Mouse (Mus musculus): Measurements from ENCODE around the gene Scnm1. TPM values are rescaled to one million over a fixed set of nuclear protein-coding genes. Genes with fewer than 3 reads are reported as not detected.

Gene Scnm1
- polyA plus RNA-seq (2016; fragmentation: Nextera tagmentation; extraction: Ambion mirVana): 79.2 and 94.1 TPM in 2 replicates

DNA sequence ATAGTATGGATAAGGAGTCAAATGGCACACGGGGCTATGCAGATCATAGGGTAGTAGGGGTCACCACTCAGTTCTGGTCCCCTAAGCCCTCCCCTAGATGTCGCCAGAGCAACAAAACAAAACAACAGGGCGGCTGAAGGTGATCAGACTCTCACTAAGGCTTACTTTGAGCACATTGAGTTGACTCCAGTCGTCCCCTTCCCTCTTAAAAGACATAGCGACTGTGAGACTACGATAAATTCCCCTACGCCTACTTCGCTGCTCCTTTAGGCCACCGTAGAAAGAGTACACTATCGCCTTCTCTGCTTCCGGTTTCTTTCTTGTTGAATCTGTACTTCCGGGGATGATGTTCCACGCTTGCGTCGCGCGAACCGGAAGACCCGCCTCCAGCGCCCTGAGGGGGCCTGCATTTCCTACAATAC, at the start of gene Scnm1, which contains the start of gene Lysmd1:
Gene Scnm1 (minus strand): TSS at position 332 of the 422 bp plus-strand sequence.
Gene Lysmd1 (plus strand): TSS at position 409 of the 422 bp plus-strand sequence.
- peak; percentile 90 for DNase-seq (ENCODE audit: low spot score)
- peaks cover 41% of the 10 kb centered on the region for H3K36me3 ChIP-seq
- no peaks in the 10 kb centered on the region for H3K27me3 ChIP-seq (ENCODE audit: insufficient read depth, poor library complexity, severe bottlenecking)
- peak within 1 kb of the TSS; percentile 68 for H3K4me3 ChIP-seq
- H3K9me3 ChIP-seq: no peaks in the 10 kb centered on the region
- under 1% methylated on average over 20 of the region's 20 CpGs for WGBS
- peak within 1 kb of the TSS; percentile 91 for H3K27ac ChIP-seq
- H3K4me1 ChIP-seq (replicated peaks): peaks cover 23% of the 10 kb centered on the region

DNA sequence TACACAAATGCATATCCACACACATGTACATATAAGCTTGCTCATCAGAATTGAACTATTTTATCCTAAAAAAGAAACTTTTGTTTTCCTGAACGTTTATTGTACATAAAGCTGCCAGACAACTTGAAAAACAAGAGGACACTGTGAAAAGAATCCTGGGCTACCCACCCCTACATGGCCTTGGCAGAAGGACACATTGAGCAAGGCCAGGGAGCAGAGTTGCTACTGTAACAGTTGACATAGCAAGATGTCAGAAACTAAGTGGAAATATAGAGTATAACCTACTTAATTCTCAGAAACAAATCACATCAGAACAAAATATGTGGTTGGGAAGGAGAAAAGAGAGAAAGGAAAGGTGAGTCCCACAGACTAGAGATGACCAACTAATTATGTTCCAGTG, 48.0 kb upstream of the Scnm1 start:
- Histone ChIP-seq H3K4me3 (no peak overlapping the region), H3K27ac (no peak overlapping the region), H3K36me3 (peaks cover 53% of the 10 kb centered on the region), H3K27me3 (ENCODE audit: insufficient read depth, poor library complexity, severe bottlenecking) (no peaks in the 10 kb centered on the region), H3K9me3 (no peaks in the 10 kb centered on the region), H3K4me1 (replicated peaks) (no peaks in the 10 kb centered on the region)
- DNase-seq (ENCODE audit: low spot score): no peak
- 80% methylated on average over 1 of the region's 1 CpGs for WGBS

DNA sequence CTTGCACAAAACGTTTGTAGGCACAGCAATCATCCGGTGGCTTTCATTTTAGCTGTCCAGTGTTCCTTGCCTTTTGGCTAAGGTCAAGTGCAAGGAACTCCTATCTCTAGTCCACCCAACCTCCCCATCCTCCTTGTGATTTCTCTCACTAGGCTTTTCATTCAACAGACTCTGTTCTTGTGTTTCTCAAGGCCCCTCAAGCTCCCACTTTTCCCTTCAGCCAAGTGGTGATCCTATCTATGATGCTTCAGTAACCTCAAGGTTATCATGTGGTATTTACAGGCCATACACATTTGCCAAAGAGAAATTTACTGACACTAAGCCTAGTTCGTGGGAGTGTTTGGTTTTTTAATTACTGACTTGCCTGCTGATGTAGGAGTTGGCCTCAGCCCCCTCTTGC, 46.1 kb upstream of the Scnm1 start:
- H3K4me3 ChIP-seq: no peak overlapping the region
- H3K4me1 ChIP-seq (replicated peaks): no peaks in the 10 kb centered on the region
- H3K9me3 ChIP-seq: no peaks in the 10 kb centered on the region
- no peak overlapping the region for H3K27ac ChIP-seq
- peaks cover 33% of the 10 kb centered on the region for H3K36me3 ChIP-seq
- WGBS: 77% methylated on average over 3 of the region's 3 CpGs
- peaks cover 7% of the 10 kb centered on the region for H3K27me3 ChIP-seq (ENCODE audit: insufficient read depth, poor library complexity, severe bottlenecking)
- DNase-seq (ENCODE audit: low spot score): no peak

DNA sequence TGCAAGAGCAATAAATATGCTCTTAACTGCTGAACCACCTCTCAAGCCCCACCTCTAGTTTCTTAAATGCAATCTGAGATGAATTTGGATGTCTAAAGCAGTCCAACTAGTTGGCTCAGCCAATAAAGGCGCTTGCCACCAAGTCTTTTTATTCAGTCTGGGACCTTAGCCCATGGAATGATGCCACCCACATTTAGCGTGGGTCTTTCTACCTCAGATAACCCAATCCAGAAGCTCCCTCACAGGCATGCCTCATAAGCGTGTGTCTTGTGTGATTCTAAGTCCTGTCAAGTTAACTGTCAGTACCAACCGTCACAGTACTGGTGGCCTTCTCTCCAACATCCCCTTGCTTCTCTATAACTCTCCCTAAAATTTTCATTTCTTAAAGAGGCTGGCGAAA, 45.1 kb upstream of the Scnm1 start:
- no peak overlapping the region for H3K27ac ChIP-seq
- WGBS: 87% methylated on average over 5 of the region's 5 CpGs
- H3K4me3 ChIP-seq: no peak overlapping the region
- H3K4me1 ChIP-seq (replicated peaks): peaks cover 3% of the 10 kb centered on the region
- H3K36me3 ChIP-seq: peaks cover 24% of the 10 kb centered on the region
- H3K9me3 ChIP-seq: no peaks in the 10 kb centered on the region
- peaks cover 15% of the 10 kb centered on the region for H3K27me3 ChIP-seq (ENCODE audit: insufficient read depth, poor library complexity, severe bottlenecking)
- DNase-seq (ENCODE audit: low spot score): no peak

DNA sequence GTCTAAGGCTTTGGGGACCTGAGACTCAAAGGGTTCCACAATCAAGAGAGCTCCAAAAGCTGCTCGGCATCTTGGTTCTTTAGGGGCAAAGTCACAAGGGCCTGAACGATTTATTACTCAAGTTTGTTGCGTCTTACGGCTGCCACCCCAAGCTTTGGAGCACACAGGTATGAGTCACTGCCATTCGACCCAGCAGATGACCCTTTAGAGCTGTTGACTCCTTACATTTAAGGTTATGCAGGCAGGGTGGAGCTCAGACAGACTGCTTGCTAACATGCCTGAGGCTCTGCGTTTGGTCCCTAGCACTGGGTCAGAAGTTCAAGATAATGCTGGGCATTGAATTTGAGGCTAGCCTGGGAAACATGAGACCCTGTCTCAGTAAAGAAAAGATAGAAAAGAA, 43.8 kb upstream of the Scnm1 start:
- 84% methylated on average over 6 of the region's 6 CpGs for WGBS
- peaks cover 16% of the 10 kb centered on the region for H3K4me1 ChIP-seq (replicated peaks)
- H3K4me3 ChIP-seq: no peak overlapping the region
- no peak overlapping the region for H3K27ac ChIP-seq
- peaks cover 28% of the 10 kb centered on the region for H3K27me3 ChIP-seq (ENCODE audit: insufficient read depth, poor library complexity, severe bottlenecking)
- no peak for DNase-seq (ENCODE audit: low spot score)
- no peaks in the 10 kb centered on the region for H3K9me3 ChIP-seq
- H3K36me3 ChIP-seq: peaks cover 21% of the 10 kb centered on the region

DNA sequence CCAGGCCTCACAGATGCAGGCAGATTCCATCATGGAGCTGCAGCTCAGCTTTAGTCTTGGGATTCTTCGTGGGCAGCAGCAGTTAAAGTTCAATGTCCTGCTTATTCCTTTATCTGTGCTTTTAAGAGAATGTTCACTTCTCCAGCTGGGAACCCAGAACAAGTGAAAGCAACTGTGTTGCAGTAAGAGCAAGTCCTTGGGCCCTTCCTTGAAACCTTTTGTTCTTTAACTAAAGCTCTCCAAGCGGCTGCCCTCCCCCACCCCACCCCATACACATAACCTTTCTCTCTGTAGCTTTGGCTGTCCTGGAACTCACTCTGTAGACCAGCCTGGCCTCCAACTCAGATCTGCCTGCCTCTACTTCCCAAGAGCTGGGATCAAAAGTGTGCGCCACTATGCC, 42.7 kb upstream of the Scnm1 start:
- Histone ChIP-seq H3K9me3 (no peaks in the 10 kb centered on the region), H3K27me3 (ENCODE audit: insufficient read depth, poor library complexity, severe bottlenecking) (peaks cover 39% of the 10 kb centered on the region), H3K4me1 (replicated peaks) (peaks cover 21% of the 10 kb centered on the region), H3K4me3 (no peak overlapping the region), H3K27ac (no peak overlapping the region), H3K36me3 (peaks cover 28% of the 10 kb centered on the region)
- WGBS: 65% methylated on average over 3 of the region's 3 CpGs
- DNase-seq (ENCODE audit: low spot score): no peak

DNA sequence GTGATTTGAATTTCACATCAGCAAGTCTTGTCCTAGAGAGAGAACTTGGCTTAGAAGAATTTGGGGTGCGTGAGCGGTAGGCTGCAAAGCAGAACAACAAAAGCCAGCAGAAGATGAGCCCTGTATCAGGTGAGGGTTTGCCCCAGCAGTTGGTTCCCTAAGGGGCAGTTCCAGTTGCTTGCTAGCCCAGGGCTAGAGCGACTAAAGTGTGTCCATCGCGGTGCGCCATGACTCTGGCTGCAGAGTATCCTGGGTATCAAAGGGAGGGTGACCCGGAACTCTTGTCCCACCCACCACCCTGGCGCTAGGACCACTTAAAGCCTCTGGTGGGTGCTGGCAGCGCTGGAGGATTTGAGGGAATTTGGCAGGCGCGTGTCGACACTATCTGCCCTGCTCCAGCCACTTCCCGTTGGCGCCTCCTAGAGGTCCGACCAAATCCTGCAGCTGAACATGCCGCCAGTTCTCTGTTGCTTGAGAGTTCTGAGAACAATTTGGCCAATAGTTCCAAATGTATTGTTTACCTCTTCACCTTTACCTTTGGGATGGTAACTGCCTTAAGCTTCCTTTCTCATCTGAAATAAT, 40.3 kb upstream of the Scnm1 start:
- H3K4me1 ChIP-seq (replicated peaks): peaks cover 21% of the 10 kb centered on the region
- peaks cover 63% of the 10 kb centered on the region for H3K27me3 ChIP-seq (ENCODE audit: insufficient read depth, poor library complexity, severe bottlenecking)
- peak; percentile 88 for DNase-seq (ENCODE audit: low spot score)
- WGBS: 1% methylated on average over 16 of the region's 16 CpGs
- H3K36me3 ChIP-seq: peaks cover 46% of the 10 kb centered on the region
- no peak overlapping the region; the same call in 1 of the 2 replicates for H3K27ac ChIP-seq
- no peaks in the 10 kb centered on the region for H3K9me3 ChIP-seq
- peak overlapping the region; percentile 45 for H3K4me3 ChIP-seq

DNA sequence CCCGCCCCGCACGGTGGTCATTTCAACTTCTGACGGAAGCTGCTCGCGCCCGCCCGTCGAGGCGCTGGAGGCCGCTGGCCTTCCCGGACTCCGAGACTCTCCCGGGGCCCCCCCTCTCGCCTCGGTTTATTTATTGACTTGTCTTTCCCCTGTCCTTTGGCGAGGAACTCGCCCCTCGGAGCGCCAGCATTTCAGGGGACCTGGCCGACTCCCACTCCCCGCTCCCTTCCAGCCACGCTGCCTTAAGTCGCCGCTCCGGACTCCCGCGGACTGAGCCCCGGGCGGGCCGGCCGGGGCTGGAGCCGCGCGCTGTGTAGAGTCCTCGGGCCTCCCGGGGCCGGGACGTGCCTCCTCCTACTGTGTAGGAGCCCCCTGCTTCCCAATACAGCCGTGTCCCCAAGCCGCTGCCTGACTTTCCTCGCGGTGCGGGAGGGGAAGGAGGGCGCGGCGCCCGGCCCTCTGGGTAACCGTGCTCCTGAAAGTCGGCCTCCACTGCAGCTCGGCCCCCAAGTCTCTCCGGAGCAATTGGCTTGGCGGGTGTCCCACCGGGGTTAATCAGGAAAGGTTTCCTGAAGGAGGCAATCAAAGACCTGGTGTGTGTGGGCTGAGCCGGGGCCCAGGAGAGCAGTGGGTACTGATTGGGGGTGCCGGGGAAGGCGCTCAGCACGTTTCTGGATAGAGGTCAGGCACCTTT, 39.6 kb upstream of the Scnm1 start:
- Histone ChIP-seq H3K9me3 (no peaks in the 10 kb centered on the region), H3K36me3 (peaks cover 53% of the 10 kb centered on the region), H3K4me3 (peak overlapping the region; percentile 45), H3K27me3 (ENCODE audit: insufficient read depth, poor library complexity, severe bottlenecking) (peaks cover 68% of the 10 kb centered on the region), H3K4me1 (replicated peaks) (peaks cover 21% of the 10 kb centered on the region), H3K27ac (0 out of 2 replicates have a peak overlapping the region, but pooled peaks have one; percentile 17)
- peak; percentile 43 for DNase-seq (ENCODE audit: low spot score)
- WGBS: 3% methylated on average over 58 of the region's 58 CpGs

DNA sequence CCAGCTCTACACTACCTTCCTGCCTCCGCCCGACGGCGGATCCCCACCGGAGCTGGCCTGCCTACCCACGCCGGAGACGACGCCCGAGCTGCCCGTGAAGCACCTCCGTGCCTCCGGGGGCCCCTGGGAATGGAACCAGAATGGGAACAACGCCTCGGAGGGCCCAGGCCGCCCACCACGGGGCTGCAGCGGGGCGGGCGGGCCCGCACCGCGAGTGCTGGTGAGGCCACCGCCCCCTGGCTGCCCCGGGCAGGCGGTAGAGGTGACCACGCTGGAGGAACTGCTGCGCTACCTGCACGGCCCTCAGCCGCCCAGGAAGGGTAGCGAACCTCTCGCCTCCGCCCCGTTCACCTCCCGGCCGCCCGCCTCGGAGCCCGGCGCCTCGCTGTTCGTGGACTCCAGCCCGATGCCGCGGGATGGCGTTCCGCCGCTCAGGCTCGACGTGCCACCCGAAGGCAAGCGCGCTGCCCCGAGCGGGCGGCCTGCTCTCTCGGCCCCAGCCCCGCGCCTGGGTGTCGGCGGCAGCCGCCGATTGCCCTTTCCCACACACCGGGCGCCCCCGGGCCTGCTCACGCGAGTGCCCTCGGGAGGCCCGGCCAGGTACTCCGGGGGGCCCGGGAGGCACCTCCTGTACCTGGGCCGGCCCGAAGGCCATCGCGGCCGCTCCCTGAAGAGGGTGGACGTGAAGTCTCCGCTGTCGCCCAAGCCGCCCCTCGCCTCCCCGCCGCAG, 38.9 kb upstream of the Scnm1 start:
- DNase-seq (ENCODE audit: low spot score): peak; percentile 43
- Histone ChIP-seq H3K27ac (no peak overlapping the region), H3K4me3 (peak overlapping the region; percentile 45), H3K27me3 (ENCODE audit: insufficient read depth, poor library complexity, severe bottlenecking) (peaks cover 72% of the 10 kb centered on the region), H3K9me3 (no peaks in the 10 kb centered on the region), H3K4me1 (replicated peaks) (peaks cover 21% of the 10 kb centered on the region), H3K36me3 (peaks cover 60% of the 10 kb centered on the region)
- WGBS: 12% methylated on average over 84 of the region's 84 CpGs

DNA sequence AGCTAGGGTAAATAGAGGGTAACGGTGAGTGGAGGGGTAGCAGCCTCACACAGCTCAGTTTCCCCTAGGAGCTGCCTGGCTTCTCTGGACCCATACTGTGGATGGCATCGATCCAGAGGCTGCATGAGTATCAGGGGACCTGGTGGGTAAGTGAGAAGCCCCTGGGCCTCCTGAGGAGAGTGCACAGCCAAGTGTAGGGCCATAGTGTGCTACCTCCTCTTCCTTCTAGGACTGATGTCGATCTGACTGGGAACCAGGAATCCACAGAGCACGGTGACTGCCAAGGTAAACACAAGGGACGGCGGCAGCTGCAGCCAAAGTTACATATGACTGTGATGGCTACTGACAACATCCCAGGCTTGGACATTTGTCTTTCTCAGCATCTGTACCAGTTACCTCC, 37.3 kb upstream of the Scnm1 start:
- no peak overlapping the region for H3K27ac ChIP-seq
- H3K9me3 ChIP-seq: no peaks in the 10 kb centered on the region
- peaks cover 21% of the 10 kb centered on the region for H3K4me1 ChIP-seq (replicated peaks)
- no peak overlapping the region for H3K4me3 ChIP-seq
- H3K36me3 ChIP-seq: peaks cover 76% of the 10 kb centered on the region
- DNase-seq (ENCODE audit: low spot score): no peak
- 86% methylated on average over 6 of the region's 6 CpGs for WGBS
- H3K27me3 ChIP-seq (ENCODE audit: insufficient read depth, poor library complexity, severe bottlenecking): peaks cover 72% of the 10 kb centered on the region

DNA sequence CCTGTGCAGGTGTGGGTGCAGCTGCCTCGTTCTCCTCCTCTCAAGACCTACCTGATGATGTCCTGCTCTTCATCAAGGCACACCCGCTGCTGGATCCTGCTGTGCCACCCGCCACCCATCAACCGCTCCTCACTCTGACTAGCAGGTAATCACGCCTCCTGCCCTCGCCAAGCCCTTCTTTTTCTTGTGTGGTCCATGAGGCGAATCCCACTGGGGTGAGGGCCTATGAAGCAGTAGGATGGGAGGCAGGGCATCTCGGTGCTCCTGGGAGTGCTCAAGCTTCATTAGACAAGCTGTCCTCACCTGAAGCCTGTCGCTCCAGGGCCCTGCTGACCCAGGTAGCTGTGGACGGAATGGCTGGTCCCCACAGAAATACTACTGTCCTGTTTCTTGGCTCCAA, 36.2 kb upstream of the Scnm1 start:
- H3K4me3 ChIP-seq: no peak overlapping the region
- 85% methylated on average over 10 of the region's 10 CpGs for WGBS
- H3K36me3 ChIP-seq: peaks cover 87% of the 10 kb centered on the region
- peaks cover 66% of the 10 kb centered on the region for H3K27me3 ChIP-seq (ENCODE audit: insufficient read depth, poor library complexity, severe bottlenecking)
- no peak for DNase-seq (ENCODE audit: low spot score)
- H3K9me3 ChIP-seq: no peaks in the 10 kb centered on the region
- peaks cover 21% of the 10 kb centered on the region for H3K4me1 ChIP-seq (replicated peaks)
- no peak overlapping the region for H3K27ac ChIP-seq

DNA sequence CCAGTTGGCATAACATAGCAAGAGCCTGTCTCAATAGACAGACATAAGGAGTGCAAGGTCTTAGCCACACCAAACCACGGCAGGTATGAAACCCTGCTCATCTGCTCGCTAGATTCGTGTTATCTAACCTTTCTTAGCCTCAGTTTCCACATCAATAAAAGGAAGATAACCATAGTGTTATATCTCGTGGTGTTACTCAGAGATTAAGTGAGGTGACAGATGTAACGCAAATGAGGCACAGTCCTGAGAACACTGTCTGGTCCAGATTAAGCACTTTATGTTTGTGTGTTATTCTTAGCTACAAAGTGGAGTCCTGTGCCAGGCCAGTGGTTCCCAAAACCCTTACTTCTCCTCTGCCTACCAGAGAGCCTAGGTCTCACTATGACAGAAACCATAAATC, 31.0 kb upstream of the Scnm1 start:
- no peak for DNase-seq (ENCODE audit: low spot score)
- peaks cover 42% of the 10 kb centered on the region for H3K27me3 ChIP-seq (ENCODE audit: insufficient read depth, poor library complexity, severe bottlenecking)
- 86% methylated on average over 5 of the region's 5 CpGs for WGBS
- H3K4me3 ChIP-seq: no peak overlapping the region
- H3K9me3 ChIP-seq: no peaks in the 10 kb centered on the region
- H3K4me1 ChIP-seq (replicated peaks): peaks cover 38% of the 10 kb centered on the region
- no peak overlapping the region for H3K27ac ChIP-seq
- peaks cover 66% of the 10 kb centered on the region for H3K36me3 ChIP-seq

DNA sequence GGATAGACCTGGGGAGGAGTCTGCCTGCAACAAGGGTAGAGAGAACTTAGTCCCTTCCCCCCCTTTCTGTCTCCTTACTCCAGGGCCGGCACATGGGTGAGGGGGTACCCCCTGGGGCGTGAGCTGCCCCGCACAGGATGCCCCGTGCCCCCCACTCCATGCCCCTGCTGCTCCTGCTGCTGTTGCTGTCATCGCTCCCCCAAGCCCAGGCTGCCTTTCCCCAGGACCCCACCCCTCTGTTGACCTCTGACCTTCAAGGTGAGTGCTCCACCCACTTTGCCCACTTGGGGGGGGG, 30.4 kb upstream of the Scnm1 start:
- peaks cover 59% of the 10 kb centered on the region for H3K36me3 ChIP-seq
- peaks cover 44% of the 10 kb centered on the region for H3K4me1 ChIP-seq (replicated peaks)
- H3K27me3 ChIP-seq (ENCODE audit: insufficient read depth, poor library complexity, severe bottlenecking): peaks cover 41% of the 10 kb centered on the region
- H3K9me3 ChIP-seq: no peaks in the 10 kb centered on the region
- DNase-seq (ENCODE audit: low spot score): no peak
- peak overlapping the region; percentile 60; the same call in 1 of the 2 replicates for H3K27ac ChIP-seq
- H3K4me3 ChIP-seq: peak overlapping the region; percentile 13; the same call in 1 of the 2 replicates
- WGBS: 74% methylated on average over 5 of the region's 5 CpGs
